Mouse (Mus musculus): ENCODE data around the gene Rag1.

- TF ChIP-seq POLR2A (IDR thresholded peaks at IDR 0.05; ENCODE audit: extremely low read depth, insufficient read depth, low read length), result no peak
- no peak for TF ChIP-seq CTCF (IDR thresholded peaks at IDR 0.05; ENCODE audit: extremely low read depth, insufficient read depth, low read length)
These were observed 26.3 kb downstream of the Rag1 start for GRCm38 (mm10) chr2:101623042-101623441.

Data from cortical plate, adult 2 months (tissue).